Mouse (Mus musculus): ENCODE measurements around the gene Abhd4. TPM values are rescaled to one million over a fixed set of nuclear protein-coding genes. Genes with fewer than 3 reads are reported as not detected.

Abhd4 gene
- total and polyA plus RNA-seq, 2 experiments from 2014 or later: 76.9 to 126 TPM

DNA sequence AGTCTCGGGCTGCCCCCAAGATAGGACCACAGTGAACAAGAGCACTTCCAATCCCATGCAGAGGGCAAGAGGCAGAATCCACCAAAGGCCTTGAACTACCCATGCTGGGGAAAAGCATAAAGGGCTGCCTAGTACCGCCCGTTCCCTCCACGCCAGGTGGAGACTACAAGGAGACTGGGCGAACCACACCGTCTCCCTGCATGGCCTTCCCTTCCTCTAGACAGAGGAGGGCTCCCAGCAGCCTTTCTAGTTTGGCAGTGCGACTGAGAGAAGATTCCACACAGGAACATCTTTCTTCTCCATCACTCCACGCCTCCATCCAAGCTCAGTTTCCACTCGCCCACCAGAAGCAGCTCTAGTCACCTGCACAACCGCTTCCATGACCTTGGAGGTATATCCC, 14.0 kb downstream of the Abhd4 start:
- WGBS: 93% methylated on average over 10 of the region's 10 CpGs
- TF ChIP-seq CTCF (IDR thresholded peaks at IDR 0.05; ENCODE audit: low read depth): no peak
- ATAC-seq: no peak

DNA sequence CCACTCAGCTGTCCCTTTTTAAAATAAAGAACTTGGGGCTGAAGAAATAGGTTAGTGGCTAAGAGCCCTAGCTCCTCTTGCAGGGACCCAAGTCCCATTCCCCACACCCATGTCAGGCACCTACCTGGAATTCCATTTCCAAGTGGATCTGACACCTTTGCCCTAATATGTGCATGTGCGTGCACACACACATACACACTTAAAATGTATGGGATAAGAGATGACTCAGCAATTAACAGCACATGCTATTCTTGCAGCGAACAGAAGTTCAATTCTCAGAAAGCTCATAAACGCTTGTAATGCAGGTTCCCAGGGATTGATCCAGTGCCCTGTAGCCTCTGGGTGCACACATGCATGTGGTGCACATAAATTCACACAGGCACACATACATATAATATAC, 15.6 kb downstream of the Abhd4 start:
- no peak for ATAC-seq
- TF ChIP-seq CTCF (IDR thresholded peaks at IDR 0.05; ENCODE audit: low read depth): no peak
- H3K27me3 ChIP-seq (ENCODE audit: insufficient read depth, low read length): no peaks in the 10 kb centered on the region
- H3K4me1 ChIP-seq (ENCODE audit: insufficient read depth, low read length): no peaks in the 10 kb centered on the region
- no peak overlapping the region for H3K4me2 ChIP-seq (ENCODE audit: low read depth, low read length)
- DNase-seq (ENCODE audit: low spot score): no peak
- no peak overlapping the region for H3K4me3 ChIP-seq (ENCODE audit: low read length)
- no peak overlapping the region for H3K27ac ChIP-seq
- 93% methylated on average over 3 of the region's 3 CpGs for WGBS
- peaks cover 9% of the 10 kb centered on the region; the same call in 1 of the 2 replicates for H3K36me3 ChIP-seq (ENCODE audit: insufficient read depth, low read length)
- H3K9me3 ChIP-seq (ENCODE audit: low read length): no peaks in the 10 kb centered on the region
- no peak overlapping the region for H3K9ac ChIP-seq (replicated peaks; ENCODE audit: low read length)

More for the DNA sequence above, 14.0 kb downstream of the Abhd4 start:
- Histone ChIP-seq H3K4me1 (ENCODE audit: insufficient read depth, low read length) (no peaks in the 10 kb centered on the region), H3K4me2 (ENCODE audit: low read depth, low read length) (no peak overlapping the region), H3K27me3 (ENCODE audit: insufficient read depth, low read length) (no peaks in the 10 kb centered on the region), H3K4me3 (ENCODE audit: low read length) (no peak overlapping the region), H3K9ac (replicated peaks; ENCODE audit: low read length) (no peak overlapping the region), H3K36me3 (ENCODE audit: insufficient read depth, low read length) (peaks cover 15% of the 10 kb centered on the region; the same call in 1 of the 2 replicates), H3K9me3 (ENCODE audit: low read length) (no peaks in the 10 kb centered on the region), H3K27ac (no peak overlapping the region)
- DNase-seq (ENCODE audit: low spot score): no peak

DNA sequence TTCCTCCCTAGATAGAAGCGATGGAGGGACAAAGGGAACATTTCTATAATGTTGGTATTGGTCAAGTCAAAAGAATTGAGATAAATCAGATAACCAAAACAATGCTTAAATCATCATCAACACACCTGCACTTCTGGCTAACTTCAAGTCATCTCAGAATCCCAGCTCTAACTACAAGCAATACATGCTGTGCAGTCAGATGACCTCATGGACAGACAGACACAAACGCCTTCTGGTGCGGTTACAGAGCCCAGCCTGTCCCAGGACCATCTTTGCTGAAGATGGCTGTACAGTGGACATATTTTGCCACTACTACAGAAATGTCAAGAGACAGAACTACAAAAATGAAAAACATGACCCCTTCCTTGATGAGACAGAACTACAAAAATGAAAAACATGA, 16.4 kb downstream of the Abhd4 start:
- Histone ChIP-seq H3K4me2 (ENCODE audit: low read depth, low read length) (no peak overlapping the region), H3K9me3 (ENCODE audit: low read length) (no peaks in the 10 kb centered on the region), H3K4me1 (ENCODE audit: insufficient read depth, low read length) (no peaks in the 10 kb centered on the region), H3K27ac (no peak overlapping the region), H3K27me3 (ENCODE audit: insufficient read depth, low read length) (no peaks in the 10 kb centered on the region), H3K9ac (replicated peaks; ENCODE audit: low read length) (no peak overlapping the region), H3K4me3 (ENCODE audit: low read length) (no peak overlapping the region), H3K36me3 (ENCODE audit: insufficient read depth, low read length) (peaks cover 9% of the 10 kb centered on the region; the same call in 1 of the 2 replicates)
- 91% methylated on average over 3 of the region's 3 CpGs for WGBS
- TF ChIP-seq CTCF (IDR thresholded peaks at IDR 0.05; ENCODE audit: low read depth): no peak
- no peak for ATAC-seq
- DNase-seq (ENCODE audit: low spot score): no peak

DNA sequence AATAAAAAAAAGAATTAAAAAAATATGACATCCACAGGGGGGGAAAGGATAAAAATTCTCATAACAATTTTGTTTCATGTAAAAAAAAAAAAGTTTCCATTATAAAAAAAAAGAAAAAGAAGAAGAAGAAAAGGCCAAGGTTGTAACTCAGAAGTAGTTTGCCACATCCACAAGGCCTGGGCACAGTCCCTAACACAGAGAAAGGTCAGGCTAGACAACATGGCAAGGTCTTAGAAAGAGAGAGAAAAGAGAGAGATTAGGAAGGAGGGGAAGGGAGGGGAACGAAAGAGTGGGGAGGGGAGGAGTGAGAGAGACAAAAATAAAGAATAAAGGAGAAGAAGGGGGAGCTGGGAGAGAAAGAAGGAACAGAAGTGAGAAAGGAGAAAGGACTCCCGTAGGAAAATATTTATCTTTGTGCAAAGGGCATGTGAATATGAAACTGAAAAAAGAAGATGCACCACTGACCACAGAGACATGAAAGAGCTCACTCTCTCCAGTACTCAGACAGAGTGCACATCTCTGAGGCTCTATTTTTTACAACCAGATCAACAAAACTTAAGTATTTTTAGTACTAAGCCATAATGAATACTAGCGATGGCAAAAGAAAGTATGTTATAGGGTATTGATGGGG, 18.1 kb downstream of the Abhd4 start:
- H3K4me3 ChIP-seq (ENCODE audit: low read length): no peak overlapping the region
- H3K4me2 ChIP-seq (ENCODE audit: low read depth, low read length): no peak overlapping the region
- H3K36me3 ChIP-seq (ENCODE audit: insufficient read depth, low read length): peaks cover 4% of the 10 kb centered on the region; the same call in 1 of the 2 replicates
- TF ChIP-seq CTCF (IDR thresholded peaks at IDR 0.05; ENCODE audit: low read depth): no peak
- WGBS: 77% methylated on average over 3 of the region's 3 CpGs
- DNase-seq (ENCODE audit: low spot score): no peak
- H3K4me1 ChIP-seq (ENCODE audit: insufficient read depth, low read length): no peaks in the 10 kb centered on the region
- no peak for ATAC-seq
- no peaks in the 10 kb centered on the region for H3K27me3 ChIP-seq (ENCODE audit: insufficient read depth, low read length)
- H3K9ac ChIP-seq (replicated peaks; ENCODE audit: low read length): no peak overlapping the region
- no peaks in the 10 kb centered on the region for H3K9me3 ChIP-seq (ENCODE audit: low read length)
- no peak overlapping the region for H3K27ac ChIP-seq

DNA sequence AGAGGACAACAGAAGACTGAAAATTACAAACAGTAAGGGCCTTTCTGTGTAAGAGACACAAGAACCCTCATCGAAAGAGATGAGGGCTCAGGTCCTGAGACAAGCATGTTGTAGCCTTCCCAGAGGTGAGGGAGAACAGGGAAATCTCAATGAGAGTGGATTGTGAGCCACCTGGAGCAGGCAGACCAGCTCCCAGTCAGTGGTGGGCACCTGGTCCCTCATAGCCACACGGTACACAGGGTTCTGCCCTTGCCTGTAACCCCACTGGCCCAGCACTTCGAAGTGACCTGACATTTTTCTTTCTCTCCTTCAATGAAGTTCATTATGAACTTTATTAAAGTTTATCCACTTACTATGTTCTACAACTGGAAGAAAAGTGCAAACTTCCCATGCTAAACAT, 18.7 kb downstream of the Abhd4 start:
- no peak overlapping the region for H3K27ac ChIP-seq
- H3K27me3 ChIP-seq (ENCODE audit: insufficient read depth, low read length): no peaks in the 10 kb centered on the region
- no peak overlapping the region for H3K4me2 ChIP-seq (ENCODE audit: low read depth, low read length)
- H3K9me3 ChIP-seq (ENCODE audit: low read length): no peaks in the 10 kb centered on the region
- H3K9ac ChIP-seq (replicated peaks; ENCODE audit: low read length): no peak overlapping the region
- 90% methylated on average over 3 of the region's 3 CpGs for WGBS
- DNase-seq (ENCODE audit: low spot score) (no peak), ATAC-seq (no peak)
- TF ChIP-seq CTCF (IDR thresholded peaks at IDR 0.05; ENCODE audit: low read depth): no peak
- no peak overlapping the region for H3K4me3 ChIP-seq (ENCODE audit: low read length)
- no peaks in the 10 kb centered on the region for H3K4me1 ChIP-seq (ENCODE audit: insufficient read depth, low read length)
- peaks cover 4% of the 10 kb centered on the region; the same call in 1 of the 2 replicates for H3K36me3 ChIP-seq (ENCODE audit: insufficient read depth, low read length)

- no peak for ATAC-seq
- WGBS: 94% methylated on average over 2 of the region's 2 CpGs
Measured at GRCm38 (mm10) chr14:54276446-54276845, 22.5 kb downstream of the Abhd4 start.

DNA sequence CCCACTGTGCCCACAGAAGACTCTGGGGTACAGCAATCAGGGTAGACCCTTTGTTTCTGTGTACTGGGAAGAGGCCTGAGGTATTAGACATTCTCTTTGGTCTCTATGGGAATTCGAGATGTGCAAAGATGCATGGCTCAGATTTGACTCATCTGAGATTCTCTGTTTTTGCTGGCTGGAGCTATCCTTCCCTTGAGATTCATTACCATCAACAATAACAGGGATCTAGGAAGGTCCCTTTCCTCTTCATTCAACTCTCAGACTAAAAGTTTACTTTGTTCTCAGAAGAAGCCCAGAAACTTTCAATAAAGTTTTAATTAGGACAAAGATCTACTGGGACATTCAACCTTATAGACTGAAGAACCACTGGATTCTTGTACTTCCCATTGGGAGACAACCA, 30.9 kb downstream of the Abhd4 start, which contains the start of gene Olfr49:
Gene Olfr49 (minus strand): TSS at position 101 of the 400 bp plus-strand sequence.
- WGBS: 80% methylated on average over 1 of the region's 1 CpGs
- no peak within 1 kb of the TSS for H3K4me3 ChIP-seq (ENCODE audit: low read length)
- TF ChIP-seq CTCF (IDR thresholded peaks at IDR 0.05; ENCODE audit: low read depth): no peak
- ATAC-seq (no peak), DNase-seq (ENCODE audit: low spot score) (no peak)
- H3K4me2 ChIP-seq (ENCODE audit: low read depth, low read length): no peak within 1 kb of the TSS
- H3K9ac ChIP-seq (replicated peaks; ENCODE audit: low read length): no peak within 1 kb of the TSS
- H3K4me1 ChIP-seq (ENCODE audit: insufficient read depth, low read length): no peaks in the 10 kb centered on the region
- no peak within 1 kb of the TSS for H3K27ac ChIP-seq
- H3K27me3 ChIP-seq (ENCODE audit: insufficient read depth, low read length): no peaks in the 10 kb centered on the region
- H3K9me3 ChIP-seq (ENCODE audit: low read length): no peaks in the 10 kb centered on the region
- H3K36me3 ChIP-seq (ENCODE audit: insufficient read depth, low read length): no peaks in the 10 kb centered on the region

More at GRCm38 (mm10) chr14:54276446-54276845, 22.5 kb downstream of the Abhd4 start:
- Histone ChIP-seq H3K4me2 (ENCODE audit: low read depth, low read length) (no peak overlapping the region), H3K4me3 (ENCODE audit: low read length) (no peak overlapping the region), H3K9ac (replicated peaks; ENCODE audit: low read length) (no peak overlapping the region), H3K27me3 (ENCODE audit: insufficient read depth, low read length) (no peaks in the 10 kb centered on the region), H3K9me3 (ENCODE audit: low read length) (no peaks in the 10 kb centered on the region), H3K27ac (no peak overlapping the region), H3K36me3 (ENCODE audit: insufficient read depth, low read length) (no peaks in the 10 kb centered on the region), H3K4me1 (ENCODE audit: insufficient read depth, low read length) (no peaks in the 10 kb centered on the region)
- TF ChIP-seq CTCF (IDR thresholded peaks at IDR 0.05; ENCODE audit: low read depth): no peak
- no peak for DNase-seq (ENCODE audit: low spot score)
